Mouse (Mus musculus): Measurements from ENCODE around the gene Robo1.

Gene Robo1

GRCm38 (mm10) chr16:72685604-72686479, 377.7 kb downstream of the Robo1 start:
- DNase-seq, result no peak

GRCm38 (mm10) chr16:72686480-72687053, 378.5 kb downstream of the Robo1 start:
- no peak for DNase-seq

- DNase-seq, result peak; percentile 24 to 27
Measured at GRCm38 (mm10) chr16:72687651-72688050, 379.5 kb downstream of the Robo1 start.

GRCm38 (mm10) chr16:72688185-72688681, 380.1 kb downstream of the Robo1 start:
- DNase-seq, result no peak

GRCm38 (mm10) chr16:72691909-72692308, 383.8 kb downstream of the Robo1 start:
- DNase-seq, result no peak

- no peak for DNase-seq
Measured at GRCm38 (mm10) chr16:72693446-72694274, 385.6 kb downstream of the Robo1 start.

GRCm38 (mm10) chr16:72694787-72695186, 386.7 kb downstream of the Robo1 start:
- DNase-seq, result no peak

GRCm38 (mm10) chr16:72699238-72700006, 391.3 kb downstream of the Robo1 start:
- no peak for DNase-seq

GRCm38 (mm10) chr16:72700297-72700696, 392.2 kb downstream of the Robo1 start:
- no peak for DNase-seq

GRCm38 (mm10) chr16:72703486-72703885, 395.4 kb downstream of the Robo1 start:
- no peak for DNase-seq

- no peak for DNase-seq
Measured at GRCm38 (mm10) chr16:72705851-72706250, 397.7 kb downstream of the Robo1 start.

GRCm38 (mm10) chr16:72708526-72708925, 400.4 kb downstream of the Robo1 start:
- no peak for DNase-seq

- no peak for DNase-seq
Measured at GRCm38 (mm10) chr16:72717118-72717802, 409.2 kb downstream of the Robo1 start.

- DNase-seq, result no peak
Measured at GRCm38 (mm10) chr16:72719063-72719462, 411.0 kb downstream of the Robo1 start.

GRCm38 (mm10) chr16:72720979-72721378, 412.9 kb downstream of the Robo1 start:
- DNase-seq, result no peak

- DNase-seq, result no peak
Measured at GRCm38 (mm10) chr16:72721713-72722481, 413.8 kb downstream of the Robo1 start.

GRCm38 (mm10) chr16:72734234-72734633, 426.1 kb downstream of the Robo1 start:
- no peak for DNase-seq

- DNase-seq, result peak; percentile 26 to 48
Measured at GRCm38 (mm10) chr16:72735175-72735574, 427.1 kb downstream of the Robo1 start.

- no peak for DNase-seq
Measured at GRCm38 (mm10) chr16:72735588-72735987, 427.5 kb downstream of the Robo1 start.

- DNase-seq, result peak; percentile 20 to 65
Measured at GRCm38 (mm10) chr16:72737154-72737553, 429.0 kb downstream of the Robo1 start.

- DNase-seq, result no peak
Measured at GRCm38 (mm10) chr16:72740218-72740617, 432.1 kb downstream of the Robo1 start.
